Mouse (Mus musculus) olfactory bulb, adult 2 months (tissue): ENCODE data around the gene Zfp869. TPM values are rescaled to one million over a fixed set of nuclear protein-coding genes. Genes with fewer than 3 reads are reported as not detected.
"Not testable (repeated sequence)": the region's sequence is repeated elsewhere in the genome, so short reads cannot be mapped to it uniquely, and the experiment has no call there.

Experiments used
- H3K27ac ChIP-seq: fragments of 200-500 bp; 2 replicates; pipeline ENCODE4 v1.5.1; 2012; ENCODE audit warnings: low read depth, low read length; ENCODE audit not compliant: insufficient read depth
- H3K4me1 ChIP-seq: fragments of 200-500 bp; 2 replicates; pipeline ENCODE4 v1.6.1; 2012; ENCODE audit warnings: low read length; ENCODE audit not compliant: control insufficient read depth, insufficient read depth
- H3K4me3 ChIP-seq: fragments of 200-500 bp; 2 replicates; pipeline ENCODE4 v1.5.1; 2012; ENCODE audit warnings: mild to moderate bottlenecking, low read depth, low read length, moderate library complexity; ENCODE audit not compliant: insufficient read depth
- CTCF ChIP-seq: fragments of 200-500 bp; IDR thresholded peaks from 2 replicates; pipeline ENCODE4 v1.5.1; 2012; ENCODE audit warnings: low read depth, mild to moderate bottlenecking, low read length, moderate library complexity; ENCODE audit not compliant: insufficient read depth
- POLR2A ChIP-seq: fragments of 200-500 bp; IDR thresholded peaks from 2 replicates; pipeline ENCODE4 v1.6.1; 2012; ENCODE audit warnings: mild to moderate bottlenecking, low read depth, low read length, moderate library complexity; ENCODE audit not compliant: insufficient read depth
- WGBS: fragments of 180-500 bp; shearing (Covaris S2); methylation state at CpG from one replicate; pipeline ENCODE4 v1.1.7; 2018; 5-methylcytosine and 5-hydroxymethylcytosine counted together
- polyA plus RNA-seq: library from polyadenylated mRNA; stranded (reverse); fragments of >200 nt; gene quantifications from 2 replicates; pipeline ENCODE4 v1.2.4, GENCODE M21; 2012; ENCODE audit warnings: low replicate concordance; ENCODE audit not compliant: missing spikeins, insufficient read depth, insufficient read length

Gene Zfp869
- polyA plus RNA-seq, 1 experiment: not detected

DNA sequence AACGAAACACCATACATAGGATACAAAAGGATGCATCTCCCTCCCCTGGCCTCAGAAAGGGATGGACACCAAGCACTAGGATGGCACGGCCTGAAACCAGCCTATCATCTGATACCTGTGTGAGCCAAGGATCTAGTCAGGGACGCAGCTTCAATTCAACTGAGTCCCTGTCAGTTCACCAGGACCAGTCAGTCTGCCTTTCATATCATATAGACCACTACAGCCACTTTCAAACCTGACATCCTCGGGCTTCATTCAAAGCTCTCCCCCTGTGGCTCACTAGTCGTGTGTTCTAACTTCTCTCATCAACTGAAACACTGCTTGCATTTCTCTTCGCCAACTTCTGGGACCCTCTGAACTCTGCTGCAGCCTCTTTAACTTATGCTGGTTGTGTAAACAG lies 4.8 kb upstream of the Zfp869 start:
- Histone ChIP-seq H3K4me3 (peak overlapping the region; percentile 37), H3K4me1 (peaks cover 11% of the 10 kb centered on the region), H3K27ac (no peak overlapping the region)
- 55% methylated on average over 6 of the region's 6 CpGs for WGBS
- TF ChIP-seq POLR2A (no peak), CTCF (no peak)

- Histone ChIP-seq H3K4me1 (peaks cover 11% of the 10 kb centered on the region), H3K4me3 (no peak overlapping the region), H3K27ac (no peak overlapping the region)
- WGBS: 84% methylated on average over 8 of the region's 8 CpGs
- TF ChIP-seq CTCF (no peak), POLR2A (no peak)
Observed at GRCm38 (mm10) chr8:69713516-69713915, 3.0 kb upstream of the Zfp869 start.

DNA sequence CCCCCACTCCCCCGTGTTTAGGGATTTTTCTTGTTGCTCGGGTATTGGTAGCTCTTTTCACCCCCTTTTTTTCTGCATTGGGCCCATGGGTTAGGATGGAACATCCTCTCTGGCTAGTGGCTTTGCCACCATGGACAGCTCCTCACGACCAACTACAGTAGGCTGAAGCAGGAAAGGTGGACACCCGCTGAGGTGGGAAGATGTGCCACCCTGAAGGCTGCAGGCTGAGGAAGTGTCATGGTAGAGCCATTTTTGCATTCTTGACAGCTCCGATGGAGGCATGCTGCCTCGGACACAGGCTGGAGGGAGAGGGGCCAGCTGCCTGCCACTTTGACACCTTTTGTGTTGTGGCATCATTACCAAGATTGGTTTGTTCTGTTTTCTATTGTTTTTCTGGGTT lies 8.7 kb downstream of the Zfp869 start:
- Histone ChIP-seq H3K4me1 (no peaks in the 10 kb centered on the region), H3K4me3 (no peak overlapping the region), H3K27ac (no peak overlapping the region)
- WGBS: 86% methylated on average over 6 of the region's 6 CpGs
- TF ChIP-seq CTCF: no peak
- no peak for TF ChIP-seq POLR2A

DNA sequence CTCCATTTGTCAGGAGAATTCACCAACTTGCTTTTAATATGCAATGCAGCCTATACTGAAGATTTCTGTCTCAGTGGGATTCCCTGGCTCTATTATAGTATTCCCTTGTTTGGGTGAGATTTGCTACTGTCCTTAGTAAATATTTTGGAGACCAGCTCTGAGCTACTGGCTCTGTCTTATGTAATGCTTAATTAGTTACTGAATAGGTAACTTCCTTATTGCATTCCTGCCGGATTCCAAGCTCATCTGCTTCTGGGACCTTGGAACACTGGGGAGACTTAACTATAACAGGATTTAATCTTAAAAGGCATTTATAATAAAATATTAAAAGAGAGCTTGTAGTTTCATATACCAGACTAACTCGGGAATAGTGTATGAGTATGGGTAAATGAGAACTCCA lies 45.5 kb downstream of the Zfp869 start:
- 88% methylated on average over 2 of the region's 2 CpGs for WGBS
- not testable (repeated sequence) for H3K4me1 ChIP-seq, H3K4me3 ChIP-seq, H3K27ac ChIP-seq

- no peak overlapping the region for H3K4me3 ChIP-seq
- no peaks in the 10 kb centered on the region for H3K4me1 ChIP-seq
- H3K27ac ChIP-seq: no peak overlapping the region
- TF ChIP-seq POLR2A: no peak
- no peak for TF ChIP-seq CTCF
Observed at GRCm38 (mm10) chr8:69661294-69661693, 49.2 kb downstream of the Zfp869 start.

Other genes starting within 250 kb of the Zfp869 start
- gene Gm7697, start 187.7 kb downstream of the Zfp869 start, polyA plus RNA-seq: not detected in 2 replicates
- not detected in 2 replicates for gene Zfp868, start 85.2 kb downstream of the Zfp869 start, polyA plus RNA-seq
- gene Zfp964, start 56.2 kb downstream of the Zfp869 start, polyA plus RNA-seq: not detected in 2 replicates
- not detected in 2 replicates for gene Zfp963, start 39.2 kb upstream of the Zfp869 start, polyA plus RNA-seq
- not detected in 2 replicates for gene Gm20422, start 64.2 kb upstream of the Zfp869 start, polyA plus RNA-seq
- gene Atp13a1, start 80.4 kb upstream of the Zfp869 start, polyA plus RNA-seq: not detected in 2 replicates
- not detected in 2 replicates for gene Zfp866, start 80.5 kb upstream of the Zfp869 start, polyA plus RNA-seq
- gene Gmip, start 98.0 kb upstream of the Zfp869 start, polyA plus RNA-seq: not detected in 2 replicates
- gene Lpar2, start 111.7 kb upstream of the Zfp869 start, polyA plus RNA-seq: not detected in 2 replicates
- gene Pbx4, start 121.8 kb upstream of the Zfp869 start, polyA plus RNA-seq: not detected in 2 replicates
- gene Cilp2, start 177.0 kb upstream of the Zfp869 start, polyA plus RNA-seq: not detected in 2 replicates
- gene Tssk6, start 191.5 kb upstream of the Zfp869 start, polyA plus RNA-seq: not detected in 2 replicates
- not detected in 2 replicates for gene Ndufa13, start 191.8 kb upstream of the Zfp869 start, polyA plus RNA-seq
- not detected in 2 replicates for gene Yjefn3, start 192.0 kb upstream of the Zfp869 start, polyA plus RNA-seq